Mouse (Mus musculus): ENCODE measurements around the gene Lrp4. TPM values are rescaled to one million over a fixed set of nuclear protein-coding genes. Genes with fewer than 3 reads are reported as not detected.
"Not testable (repeated sequence)": the region's sequence is repeated elsewhere in the genome, so short reads cannot be mapped to it uniquely, and the experiment has no call there.

The Lrp4 gene
- total RNA-seq, 2 experiments from 2014 or later: 36.2 to 40.1 TPM

DNA sequence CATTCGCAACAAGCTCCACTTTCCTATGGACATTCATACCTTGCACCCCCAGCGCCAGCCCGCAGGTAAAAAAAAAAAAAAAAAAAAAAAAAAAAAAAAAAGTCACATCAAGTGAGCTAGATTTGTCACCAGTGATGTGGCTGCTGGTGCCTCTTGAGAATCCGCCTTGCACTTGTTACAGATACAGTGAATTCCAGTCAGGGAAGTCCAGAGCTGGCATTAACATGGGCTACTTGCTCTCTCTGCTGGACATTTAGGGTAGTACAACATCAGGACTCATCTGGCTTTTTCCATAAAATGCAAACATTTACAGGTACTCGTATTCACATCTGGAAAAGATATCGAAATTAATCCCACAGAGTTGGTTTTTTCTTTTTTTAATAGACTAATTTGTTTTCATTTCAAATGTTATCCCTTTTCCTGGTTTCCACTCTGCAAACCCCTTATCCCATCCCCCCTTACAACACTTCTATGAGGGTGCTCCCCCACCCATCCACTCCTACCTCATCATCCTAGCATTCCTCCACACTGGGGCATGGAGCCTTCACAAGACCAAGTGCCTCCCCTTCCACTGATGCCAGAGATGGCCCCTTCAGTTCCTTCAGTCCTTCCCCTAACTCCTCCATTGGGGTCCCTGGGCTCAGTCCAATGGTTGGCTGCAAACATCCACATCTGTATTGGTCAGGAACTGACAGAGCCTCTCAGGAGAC is 23.6 kb downstream of the Lrp4 start:
- DNase-seq (ENCODE audit: low spot score in 2 of 2): peak; percentile 56 to 69

DNA sequence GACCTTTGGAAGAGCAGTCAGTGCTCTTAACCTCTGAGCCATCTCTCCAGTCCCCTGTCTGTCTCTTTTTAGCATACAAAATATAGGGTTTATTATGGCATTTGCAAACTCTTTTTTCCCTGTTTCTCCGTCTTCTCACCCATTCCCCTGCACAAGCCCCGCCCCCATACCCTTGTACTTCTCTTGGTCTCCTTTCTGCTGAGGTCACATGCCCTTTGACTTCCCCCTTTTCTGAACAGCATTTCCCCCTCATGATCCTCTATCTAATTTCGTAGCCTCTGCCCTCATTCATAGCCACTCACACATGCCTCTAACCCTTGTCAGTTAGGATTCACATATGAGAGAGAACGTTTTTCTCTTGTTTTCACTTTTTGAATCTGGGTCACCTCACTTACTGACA is 27.4 kb downstream of the Lrp4 start:
- no peak for DNase-seq (ENCODE audit: low spot score in 2 of 2)

DNA sequence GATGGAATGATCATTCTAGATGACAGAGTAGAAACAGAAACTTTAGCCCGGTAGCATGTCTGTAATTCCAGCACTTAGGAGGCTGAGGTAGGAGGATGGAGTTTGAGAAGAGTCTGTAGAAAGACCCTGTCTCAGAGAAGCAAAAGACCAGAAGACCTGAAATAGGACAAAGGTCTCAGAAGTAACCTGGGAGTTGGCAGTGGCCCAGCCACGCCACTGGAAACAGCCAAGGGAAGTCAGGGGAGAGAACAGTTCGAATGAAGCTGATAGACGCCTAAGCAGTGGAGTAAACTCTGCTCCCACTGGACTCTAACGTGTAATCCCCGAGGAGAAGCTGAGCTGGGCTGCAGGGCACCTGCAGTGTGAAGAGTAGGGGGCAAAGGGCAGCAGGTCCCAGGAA is 27.9 kb downstream of the Lrp4 start:
- no peak for DNase-seq (ENCODE audit: low spot score in 2 of 2)

DNA sequence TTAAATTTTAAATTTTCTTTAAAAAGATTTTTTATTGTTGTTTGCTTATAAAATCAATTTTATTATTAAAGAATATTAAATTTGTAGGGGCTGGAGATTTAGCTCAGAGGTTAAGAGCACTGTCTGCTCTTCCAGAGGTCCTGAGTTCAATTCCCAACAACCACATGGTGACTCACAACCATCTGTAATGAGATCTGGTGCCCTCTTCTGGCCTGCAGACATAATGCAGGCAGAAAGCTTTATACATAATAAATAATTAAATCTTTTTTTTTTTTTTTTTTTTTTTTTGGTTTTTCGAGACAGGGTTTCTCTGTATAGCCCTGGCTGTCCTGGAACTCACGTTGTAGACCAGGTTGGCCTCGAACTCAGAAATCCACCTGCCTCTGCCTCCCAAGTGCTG is 30.0 kb downstream of the Lrp4 start:
- DNase-seq (ENCODE audit: low spot score in 2 of 2): not testable (repeated sequence)

- no peak for DNase-seq (ENCODE audit: low spot score in 2 of 2)
Observed at GRCm38 (mm10) chr2:91492071-91492635, 34.8 kb downstream of the Lrp4 start.

DNA sequence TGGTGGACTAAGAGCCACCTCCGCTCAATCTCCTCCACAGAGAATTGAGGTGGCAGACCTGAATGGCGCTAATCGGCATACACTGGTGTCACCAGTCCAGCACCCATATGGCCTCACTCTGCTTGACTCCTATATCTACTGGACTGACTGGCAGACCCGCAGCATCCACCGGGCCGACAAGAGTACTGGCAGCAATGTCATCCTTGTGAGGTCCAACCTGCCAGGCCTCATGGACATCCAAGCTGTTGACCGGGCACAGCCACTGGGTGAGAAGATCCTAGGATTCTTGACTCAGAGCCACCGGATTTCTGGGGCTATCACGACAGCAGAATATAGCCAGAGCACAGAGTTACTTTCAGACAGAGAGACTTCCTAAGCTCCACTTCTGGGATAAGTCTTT is 36.7 kb downstream of the Lrp4 start:
- no peak for DNase-seq (ENCODE audit: low spot score in 2 of 2)

- DNase-seq (ENCODE audit: low spot score in 2 of 2): no peak
Observed at GRCm38 (mm10) chr2:91498093-91498719, 40.9 kb downstream of the Lrp4 start.

GRCm38 (mm10) chr2:91508076-91508475 is 50.8 kb downstream of the Lrp4 start:
- DNase-seq (ENCODE audit: low spot score in 2 of 2): no peak

DNA sequence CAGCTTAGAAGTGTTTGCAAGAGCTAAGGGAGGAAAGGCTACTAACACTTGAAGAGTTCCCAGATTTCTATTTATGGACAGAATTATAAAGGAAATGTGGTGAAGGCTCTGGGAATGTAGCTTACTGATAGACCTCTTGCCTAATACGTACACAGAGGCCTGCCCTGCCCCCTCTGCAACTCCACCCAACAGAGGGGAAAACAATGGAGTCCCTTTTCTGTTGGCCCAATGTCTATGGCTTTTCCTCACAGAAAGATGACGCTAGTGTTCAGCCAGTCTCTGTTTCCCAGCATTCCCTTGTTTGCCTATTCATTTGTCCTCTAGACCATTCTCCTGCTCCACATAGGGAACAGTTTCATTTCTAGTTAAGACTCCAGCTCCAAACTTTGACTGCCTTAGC is 59.9 kb downstream of the Lrp4 start:
- no peak for DNase-seq (ENCODE audit: low spot score in 2 of 2)

DNA sequence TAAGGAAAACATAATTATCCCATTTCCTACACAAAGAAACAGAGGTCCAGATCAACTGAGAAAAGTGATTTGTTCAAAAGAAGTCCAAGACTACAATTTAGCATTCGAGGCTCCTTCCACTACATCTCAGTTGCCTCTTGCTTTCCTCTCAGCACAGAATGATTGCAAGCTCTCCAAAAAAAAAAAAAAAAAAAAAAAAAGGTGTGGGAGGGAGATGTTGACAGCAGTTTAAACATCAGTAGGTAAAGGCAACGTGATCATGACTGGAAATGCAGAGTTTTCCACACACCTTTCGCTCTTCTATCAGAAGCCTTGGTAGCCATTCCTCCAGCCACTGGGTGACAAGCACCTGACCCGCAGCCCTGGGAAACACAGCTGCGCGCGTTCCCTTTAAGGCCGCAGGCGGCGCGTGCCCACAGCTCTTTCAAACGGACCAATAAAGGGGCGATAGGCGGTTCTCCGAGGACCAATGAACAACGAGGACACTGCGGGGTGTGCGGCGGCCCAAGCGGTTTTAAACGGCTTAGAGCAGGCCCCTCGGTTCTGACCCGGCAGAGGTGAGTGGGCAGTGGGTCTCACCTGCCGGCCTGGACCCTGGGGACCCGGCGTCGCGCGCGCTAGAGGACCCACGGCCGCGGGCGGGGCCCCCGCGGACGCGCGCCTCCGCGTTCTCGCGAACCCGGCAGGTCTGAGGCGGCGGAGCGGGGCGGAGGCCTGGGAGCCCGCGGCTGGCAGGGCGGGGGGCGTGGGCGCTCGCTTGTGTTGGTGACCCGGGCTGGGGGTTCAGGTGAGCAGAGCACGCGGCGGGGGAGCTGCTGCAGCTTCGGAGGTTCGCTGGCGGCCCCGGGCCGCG is 69.2 kb downstream of the Lrp4 start, which contains the start of gene Ckap5:
Gene Ckap5, plus strand, starts transcription at position 469 of the 853 bp plus-strand sequence.
- peak; percentile 91 to 92 for DNase-seq (ENCODE audit: low spot score in 2 of 2)

- peak in 1 of 2 experiments; percentile 43 for DNase-seq (ENCODE audit: low spot score in 2 of 2)
Observed at GRCm38 (mm10) chr2:91527147-91527486, 69.8 kb downstream of the Lrp4 start.

GRCm38 (mm10) chr2:91537588-91538205 is 80.4 kb downstream of the Lrp4 start:
- DNase-seq (ENCODE audit: low spot score in 2 of 2): peak; percentile 46 to 66

Other genes starting within 250 kb of the Lrp4 start
- 1 to 10 TPM; 8.9 to 9.4 TPM for gene Ddb2, start 220.5 kb upstream of the Lrp4 start, total RNA-seq (2021)
- 10 to 100 TPM; 24.2 to 33.2 TPM for gene Pacsin3, start 201.6 kb upstream of the Lrp4 start, total RNA-seq (2021)
- gene Arfgap2, start 192.5 kb upstream of the Lrp4 start, total RNA-seq (2021): 10 to 100 TPM; 56.3 to 62.4 TPM
- gene 1110051M20Rik, start 12.8 kb upstream of the Lrp4 start, total RNA-seq (2021): 10 to 100 TPM; 92.9 to 96.2 TPM
- 100 to 1,000 TPM; 126 TPM for gene Ckap5, start 69.3 kb downstream of the Lrp4 start, total RNA-seq (2021)
- gene F2, start 178.9 kb downstream of the Lrp4 start, total RNA-seq (2021): under 1 TPM; 0.18 to 0.20 TPM
- 10 to 100 TPM; 15.1 to 17.0 TPM for gene Zfp408, start 192.3 kb downstream of the Lrp4 start, total RNA-seq (2021)
- 10 to 100 TPM; 66.9 to 68.3 TPM for gene Arhgap1, start 192.3 kb downstream of the Lrp4 start, total RNA-seq (2021)